Mouse (Mus musculus): ENCODE results near the gene Ndel1. TPM values are rescaled to one million over a fixed set of nuclear protein-coding genes. Genes with fewer than 3 reads are reported as not detected.
"Not testable (repeated sequence)": the region's sequence is repeated elsewhere in the genome, so short reads cannot be mapped to it uniquely, and the experiment has no call there.

Ndel1 gene
- total RNA-seq, 4 experiments from 2014 or later: 59.5 to 79.4 (median 68.0) TPM

DNA sequence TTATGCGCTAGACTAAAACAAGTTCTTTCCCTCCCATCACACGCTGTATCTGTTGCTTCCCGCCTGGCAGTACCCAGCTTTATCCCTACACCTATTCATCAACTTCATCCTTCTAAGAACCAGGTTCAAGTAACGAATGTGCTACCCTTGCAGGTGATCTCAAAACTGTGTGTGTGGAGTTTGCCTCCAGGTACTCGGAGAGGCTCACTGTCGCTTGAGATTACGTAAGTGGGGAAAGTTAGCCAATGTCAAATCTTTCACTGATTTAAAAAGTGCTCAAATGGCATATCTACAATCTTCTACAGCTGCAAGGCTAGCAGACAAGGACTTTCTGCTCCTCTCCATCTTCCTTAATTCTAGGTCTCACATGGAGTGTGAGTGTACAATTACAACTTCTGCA, 20.8 kb downstream of the Ndel1 start:
- no peak for DNase-seq

DNA sequence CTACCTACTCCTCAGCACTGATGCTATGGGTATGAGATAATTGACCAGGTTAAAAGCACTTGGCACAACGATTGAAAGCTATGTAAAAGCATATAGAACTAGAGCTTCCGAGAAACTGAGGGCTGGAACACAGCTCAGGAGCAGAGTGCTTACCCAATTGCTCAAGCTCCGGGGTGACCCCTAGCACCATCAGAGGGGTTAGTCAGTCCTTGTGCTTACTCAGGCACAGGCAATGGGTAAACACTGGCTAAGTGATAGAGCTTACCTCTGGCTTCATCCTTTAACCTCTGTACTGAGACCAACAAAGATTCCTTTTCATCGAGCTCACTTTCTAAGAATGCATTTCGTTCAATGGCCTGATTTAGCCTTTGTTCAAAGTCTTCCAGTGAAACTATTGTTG, 32.1 kb downstream of the Ndel1 start:
- DNase-seq: no peak

DNA sequence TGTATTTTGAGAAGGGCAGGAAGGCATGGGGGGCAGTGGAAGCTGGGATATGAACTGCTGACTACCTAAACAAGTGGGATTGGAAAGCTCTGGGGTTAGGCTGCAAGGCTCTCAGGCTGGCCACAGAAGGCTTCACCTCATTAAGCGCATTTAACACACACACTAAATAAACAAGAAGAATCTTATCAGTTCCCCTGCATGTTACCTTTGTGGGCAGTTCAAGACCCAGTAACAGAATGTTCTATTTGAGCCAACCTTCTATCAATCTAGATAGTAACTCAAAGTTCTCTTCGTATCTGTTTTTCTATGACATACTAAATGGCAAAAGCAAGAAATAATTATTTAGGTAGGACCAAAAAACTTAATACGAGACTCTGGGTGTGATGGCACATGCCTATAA, 36.6 kb downstream of the Ndel1 start:
- DNase-seq: no peak

DNA sequence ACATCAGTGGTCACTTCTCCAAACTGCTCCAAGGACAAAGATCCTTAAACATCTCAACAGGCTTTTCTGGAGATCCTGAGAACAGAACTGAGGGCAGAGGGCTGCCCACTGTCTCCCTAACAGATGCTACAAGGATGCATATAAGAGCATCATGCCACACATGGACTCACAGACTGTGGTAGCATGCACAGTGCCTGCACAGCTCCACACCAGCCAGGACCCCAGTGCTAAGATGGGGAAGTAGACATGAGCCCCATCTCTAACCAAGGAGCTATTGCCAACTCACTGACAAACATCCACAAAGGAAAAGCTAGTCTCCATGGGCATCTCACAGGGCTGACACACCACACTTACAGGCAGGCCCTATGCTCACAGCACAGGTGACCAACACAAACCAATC, 38.1 kb downstream of the Ndel1 start:
- DNase-seq: no peak

DNA sequence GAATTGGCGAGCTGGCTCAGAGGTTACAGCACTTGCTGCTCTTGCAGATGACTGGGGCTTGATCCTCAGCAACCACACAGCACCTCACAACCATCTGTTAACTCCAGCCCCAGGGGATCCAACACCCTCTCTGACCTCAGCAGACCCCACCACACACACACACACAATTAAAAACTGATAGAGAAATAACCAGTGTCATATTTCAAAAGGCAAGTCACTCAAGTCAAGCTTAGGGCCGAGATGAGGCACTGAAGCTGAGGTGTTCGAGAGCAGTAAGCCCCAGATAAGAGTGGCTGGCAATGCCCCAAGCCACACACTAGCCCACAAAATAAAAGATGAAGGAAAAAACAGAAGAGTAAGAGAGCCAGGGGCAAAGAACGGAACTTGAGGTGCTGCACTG, 38.9 kb downstream of the Ndel1 start:
- DNase-seq: no peak

- not testable (repeated sequence) for DNase-seq
Observed at GRCm38 (mm10) chr11:68831580-68831979, 40.1 kb downstream of the Ndel1 start.

GRCm38 (mm10) chr11:68826735-68827134, 44.9 kb downstream of the Ndel1 start:
- no peak for DNase-seq

- DNase-seq: no peak
Observed at GRCm38 (mm10) chr11:68822326-68822725, 49.3 kb downstream of the Ndel1 start.

DNA sequence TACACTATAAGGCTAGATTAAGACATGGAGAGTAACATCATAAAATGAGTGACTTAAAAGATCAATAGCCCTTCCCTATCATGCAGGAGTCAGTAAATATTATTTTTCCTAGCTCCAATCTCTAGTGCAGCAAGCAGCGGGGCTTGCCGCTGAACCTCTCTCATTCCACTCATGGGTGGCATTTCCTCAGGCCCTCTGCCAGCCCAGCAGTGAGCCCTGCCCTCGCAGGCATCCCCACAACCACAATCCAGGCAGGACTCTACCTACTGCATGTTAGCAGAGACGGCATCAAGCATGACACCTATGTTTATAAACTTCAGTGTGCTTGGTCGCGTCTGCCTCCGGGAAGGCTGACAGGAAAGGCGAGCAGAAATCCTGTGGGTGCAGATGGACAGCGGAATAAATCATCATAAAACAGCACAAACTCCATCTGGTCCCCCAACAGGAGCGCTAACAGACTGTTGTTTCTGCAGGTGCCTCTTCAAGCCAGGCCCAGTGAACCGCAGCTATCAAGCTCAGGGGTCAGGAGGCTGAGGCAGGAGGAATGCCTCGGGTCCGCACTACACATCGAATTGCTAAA, 52.3 kb downstream of the Ndel1 start:
- no peak for DNase-seq

- no peak for DNase-seq
Observed at GRCm38 (mm10) chr11:68818416-68818815, 53.2 kb downstream of the Ndel1 start.

- no peak for DNase-seq
Observed at GRCm38 (mm10) chr11:68811881-68812577, 59.6 kb downstream of the Ndel1 start.

- DNase-seq: peak; percentile 16
Observed at GRCm38 (mm10) chr11:68807787-68808186, 63.9 kb downstream of the Ndel1 start.

- DNase-seq: no peak
Observed at GRCm38 (mm10) chr11:68805148-68805547, 66.5 kb downstream of the Ndel1 start.

- no peak for DNase-seq
Observed at GRCm38 (mm10) chr11:68798258-68798657, 73.4 kb downstream of the Ndel1 start.

GRCm38 (mm10) chr11:68791794-68792193, 79.9 kb downstream of the Ndel1 start:
- no peak for DNase-seq

- no peak for DNase-seq
Observed at GRCm38 (mm10) chr11:68790720-68791119, 80.9 kb downstream of the Ndel1 start.

- DNase-seq: no peak
Observed at GRCm38 (mm10) chr11:68787222-68787621, 84.4 kb downstream of the Ndel1 start.

- no peak for DNase-seq
Observed at GRCm38 (mm10) chr11:68785813-68786212, 85.8 kb downstream of the Ndel1 start.

- DNase-seq: no peak
Observed at GRCm38 (mm10) chr11:68782336-68782735, 89.3 kb downstream of the Ndel1 start.

DNA sequence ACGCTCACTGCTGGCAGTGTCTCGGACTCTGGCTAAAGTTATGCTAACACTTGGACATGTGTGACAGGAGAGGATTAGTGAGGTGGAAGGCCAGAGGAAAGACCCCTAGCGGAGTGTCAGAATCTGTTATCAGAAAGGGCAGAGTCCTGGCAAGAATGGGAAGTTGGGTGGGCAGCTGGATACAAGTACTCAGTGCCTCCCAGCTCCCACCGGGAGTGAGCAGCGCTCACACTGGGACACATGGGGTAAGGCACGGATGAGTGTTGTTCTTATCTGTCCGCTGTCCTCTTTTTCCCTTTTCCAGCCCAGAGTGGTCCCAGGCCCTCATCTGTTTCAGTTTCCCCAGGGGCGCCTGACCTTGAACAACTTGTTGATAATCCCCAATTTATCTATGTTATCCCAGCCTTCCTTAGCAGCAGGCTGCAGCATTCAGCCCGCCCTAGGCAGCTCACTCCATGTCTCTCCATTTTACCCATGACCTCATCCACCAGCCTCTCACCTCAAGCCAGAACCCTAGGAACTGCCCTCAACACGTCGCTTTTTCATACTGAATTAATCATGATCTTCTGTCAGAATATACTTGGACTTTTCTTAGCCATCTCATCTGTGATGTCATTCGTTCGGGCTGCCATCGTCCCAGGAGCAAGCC, 91.1 kb downstream of the Ndel1 start:
- no peak for DNase-seq

DNA sequence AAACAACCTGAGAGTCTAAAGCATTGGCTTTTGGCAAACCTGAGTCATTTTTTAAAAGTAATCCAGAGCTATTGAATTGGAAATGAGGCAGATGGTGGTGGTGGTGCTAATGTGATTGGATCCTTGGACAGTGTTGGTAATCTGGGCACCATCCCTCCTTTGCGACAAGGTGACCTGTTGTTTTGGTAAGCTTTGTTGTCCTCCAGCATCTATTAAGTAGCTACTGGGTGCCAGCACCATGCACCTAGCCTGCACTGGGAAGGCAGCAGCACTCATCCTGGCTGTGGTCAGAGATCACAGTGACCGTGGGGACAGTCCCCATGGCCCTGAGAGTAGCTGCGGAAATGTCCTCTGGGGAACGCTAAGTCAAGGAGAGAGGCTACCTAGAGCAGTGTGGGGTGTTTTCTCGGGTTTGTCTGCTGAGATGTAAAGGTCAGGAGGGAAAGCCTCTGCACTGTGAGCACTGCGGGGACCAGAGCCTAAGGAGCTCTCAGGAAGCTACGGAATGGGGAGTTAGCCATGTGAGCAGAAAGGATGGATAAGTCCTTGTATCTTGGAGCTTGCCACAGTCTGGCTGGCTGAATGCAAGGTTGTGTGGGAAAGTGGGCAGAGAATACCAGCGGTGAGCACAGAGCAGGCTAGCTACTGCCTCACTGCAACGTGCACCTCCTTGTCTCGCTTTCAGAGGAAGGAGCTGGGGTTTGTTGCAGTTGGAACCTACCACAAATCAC, 91.8 kb downstream of the Ndel1 start:
- DNase-seq: no peak

DNA sequence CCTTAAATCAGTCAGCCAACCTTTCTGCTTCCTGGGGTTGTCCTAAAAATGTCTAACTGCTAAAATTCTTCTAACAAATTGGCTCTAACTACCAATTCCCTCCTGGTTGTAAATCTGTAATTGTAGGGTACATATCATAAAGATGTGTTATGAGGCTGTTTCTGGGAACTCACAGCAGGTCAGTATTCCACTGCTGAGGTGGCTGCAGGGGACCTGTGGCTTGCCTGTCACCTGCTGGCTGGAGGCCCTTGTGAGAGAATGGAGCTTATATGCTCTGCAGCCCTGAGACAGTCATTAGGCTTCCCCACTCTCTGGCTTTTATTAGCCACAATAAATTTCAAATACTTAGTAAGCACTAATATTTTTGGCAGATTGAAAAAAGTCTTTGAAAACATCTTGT, 92.8 kb downstream of the Ndel1 start:
- no peak for DNase-seq

DNA sequence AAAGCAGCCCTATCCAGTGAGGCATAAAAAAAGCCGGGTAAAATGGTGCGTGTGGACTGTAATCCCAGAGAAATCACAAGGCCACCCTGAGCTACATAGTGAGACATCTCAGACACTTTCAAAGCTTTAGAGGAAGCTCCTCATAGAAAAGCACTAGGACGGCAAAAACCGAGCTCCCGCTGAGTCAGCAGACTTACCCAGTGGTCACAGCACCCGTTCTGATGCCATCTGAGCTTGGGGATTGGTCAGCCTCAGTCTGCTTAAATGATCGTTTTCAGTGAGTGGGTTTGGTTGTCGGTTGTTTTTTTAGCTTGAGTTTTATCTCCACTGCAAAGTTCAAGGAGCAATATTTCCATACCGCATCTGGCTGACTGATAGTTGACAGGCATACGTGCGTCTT, 93.7 kb downstream of the Ndel1 start:
- no peak for DNase-seq
